Mouse (Mus musculus): ENCODE measurements around the gene Stra6l. TPM values are rescaled to one million over a fixed set of nuclear protein-coding genes. Genes with fewer than 3 reads are reported as not detected.

The Stra6l gene
- polyA plus RNA-seq, 1 experiment from 2014 or later: 0.61 TPM

Other genes with a start within 250 kb of the Stra6l start
- gene Aldh1b1, start 49.6 kb upstream of the Stra6l start, polyA plus RNA-seq (2015; fragmentation: Nextera tagmentation; extraction: Ambion mirVana): 2.4 and 3.0 TPM in 2 replicates
- 0.08 TPM in 1 of 2 replicates, not detected in the other for gene Igfbpl1, start 21.7 kb upstream of the Stra6l start, polyA plus RNA-seq (2015; fragmentation: Nextera tagmentation; extraction: Ambion mirVana)
- gene Ccdc180, start 41.6 kb downstream of the Stra6l start, polyA plus RNA-seq (2015; fragmentation: Nextera tagmentation; extraction: Ambion mirVana): 0.03 and 0.04 TPM in 2 replicates
- gene Tdrd7, start 116.7 kb downstream of the Stra6l start, polyA plus RNA-seq (2015; fragmentation: Nextera tagmentation; extraction: Ambion mirVana): 13.2 and 13.4 TPM in 2 replicates
- 11.6 and 33.7 TPM in 2 replicates for gene Tmod1, start 190.3 kb downstream of the Stra6l start, polyA plus RNA-seq (2015; fragmentation: Nextera tagmentation; extraction: Ambion mirVana)

Data from limb, embryonic 15.5 days (tissue).